10 mouse cellular contexts compared by ENCODE assay signal in genomic region chr13:94707371-94708280, GRCm38 (mm10).
A peak's percentile ranks its signal among the peaks of the same experiment; 100 is the strongest.
DNase-seq lines count a peak whose midpoint lies in the region; ATAC-seq and TF ChIP-seq lines count a peak whose summit lies in the region.
"Had no signal": no experiment of that assay in that cellular context is flagged by ENCODE, and none has a peak within 500 bp of the region (broad histone marks: within the 10 kb centered on the region; RNA-seq: fewer than 3 reads in every experiment).

No protein-coding gene starts in this region.

- H3K4me1 ChIP-seq in hindbrain, embryonic 10.5 days (replicated peaks) = peaks cover 46% of the 10 kb centered on the region
- peaks cover 3% of the 10 kb centered on the region; the same call in 1 of the 2 replicates for H3K4me1 ChIP-seq in hindbrain, postnatal 0 days (ENCODE audit: insufficient read depth, low read length)
- peaks cover 3% of the 10 kb centered on the region; the same call in 1 of the 2 replicates for H3K4me1 ChIP-seq in embryonic facial prominence, embryonic 11.5 days (ENCODE audit: control insufficient read depth, insufficient read depth, low read length)
- H3K4me1 ChIP-seq in midbrain, embryonic 15.5 days = peaks cover 23% of the 10 kb centered on the region
- peaks cover 3% of the 10 kb centered on the region; the same call in 1 of the 2 replicates for H3K4me1 ChIP-seq in lung, adult 2 months (ENCODE audit: control insufficient read depth, insufficient read depth, low read length)

- peaks cover 100% of the 10 kb centered on the region for H3K27me3 ChIP-seq in hindbrain, embryonic 10.5 days (ENCODE audit: insufficient read depth, poor library complexity, severe bottlenecking)
- peaks cover 66% of the 10 kb centered on the region for H3K27me3 ChIP-seq in hindbrain, postnatal 0 days (ENCODE audit: insufficient read depth, low read length)
- H3K27me3 ChIP-seq in embryonic facial prominence, embryonic 11.5 days (ENCODE audit: control insufficient read depth, insufficient read depth, low read length) = peaks cover 66% of the 10 kb centered on the region
- peaks cover 66% of the 10 kb centered on the region for H3K27me3 ChIP-seq in midbrain, embryonic 15.5 days (replicated peaks)

- H3K4me2 ChIP-seq in hindbrain, postnatal 0 days (ENCODE audit: low read depth, low read length) = no peak overlapping the region
- no peak overlapping the region for H3K4me2 ChIP-seq in embryonic facial prominence, embryonic 11.5 days (ENCODE audit: low read depth, low read length)
- H3K4me2 ChIP-seq in midbrain, embryonic 15.5 days = 0 out of 2 replicates have a peak overlapping the region, but pooled peaks have one; percentile 6

- H3K9me3 ChIP-seq in hindbrain, embryonic 10.5 days = no peaks in the 10 kb centered on the region
- no peaks in the 10 kb centered on the region for H3K9me3 ChIP-seq in hindbrain, postnatal 0 days (ENCODE audit: low read length)
- H3K9me3 ChIP-seq in embryonic facial prominence, embryonic 11.5 days (replicated peaks; ENCODE audit: control insufficient read depth, low read length) = no peaks in the 10 kb centered on the region
- H3K9me3 ChIP-seq in midbrain, embryonic 15.5 days = no peaks in the 10 kb centered on the region

- TF ChIP-seq POLR2A in lung, adult 2 months (IDR thresholded peaks at IDR 0.05; ENCODE audit: borderline replicate concordance, extremely low read depth, low read depth, low read length) = no peak

- TF ChIP-seq CTCF in hindbrain, postnatal 0 days (IDR thresholded peaks at IDR 0.05; ENCODE audit: low read depth) = no peak
- TF ChIP-seq CTCF in lung, adult 2 months (IDR thresholded peaks at IDR 0.05; ENCODE audit: insufficient read depth, low read length) = no peak

- ATAC-seq in hindbrain, postnatal 0 days = no peak
- no peak for ATAC-seq in embryonic facial prominence, embryonic 11.5 days (replicated peaks; ENCODE audit: insufficient number of reproducible peaks, low FRiP score, low TSS enrichment, low read depth)
- peak; percentile 31; the same call in 1 of the 2 replicates for ATAC-seq in midbrain, embryonic 15.5 days (replicated peaks)
- no peak for ATAC-seq in megakaryocyte progenitor cell, adult 5-6 weeks (replicated peaks; ENCODE audit: poor library complexity)
- ATAC-seq: inflammation-experienced regulatory T-cells, adult 6 months had no signal

- H3K9ac ChIP-seq in hindbrain, postnatal 0 days (replicated peaks; ENCODE audit: low read length) = no peak overlapping the region
- H3K9ac ChIP-seq in embryonic facial prominence, embryonic 11.5 days (replicated peaks; ENCODE audit: low read length) = no peak overlapping the region
- H3K9ac ChIP-seq in midbrain, embryonic 15.5 days = no peak overlapping the region

- WGBS in hindbrain, embryonic 10.5 days = 1% methylated on average over 32 of the region's 32 CpGs
- WGBS in hindbrain, postnatal 0 days = 4% methylated on average over 32 of the region's 32 CpGs
- 1% methylated on average over 31 of the region's 32 CpGs for WGBS in embryonic facial prominence, embryonic 11.5 days
- WGBS in midbrain, embryonic 15.5 days = 1% methylated on average over 32 of the region's 32 CpGs
- 8% methylated on average over 28 of the region's 32 CpGs for WGBS in lung, adult 2 months

- peak overlapping the region; percentile 50 for H3K27ac ChIP-seq in hindbrain, embryonic 10.5 days
- H3K27ac ChIP-seq in hindbrain, postnatal 0 days = no peak overlapping the region; the same call in 1 of the 2 replicates
- no peak overlapping the region for H3K27ac ChIP-seq in embryonic facial prominence, embryonic 11.5 days (replicated peaks; ENCODE audit: low read depth, low read length)
- H3K27ac ChIP-seq in midbrain, embryonic 15.5 days = no peak overlapping the region
- H3K27ac ChIP-seq: gastrocnemius, adult 2 months had no signal

- no peaks in the 10 kb centered on the region for H3K36me3 ChIP-seq in hindbrain, embryonic 10.5 days
- no peaks in the 10 kb centered on the region for H3K36me3 ChIP-seq in hindbrain, postnatal 0 days (ENCODE audit: insufficient read depth, low read length)
- H3K36me3 ChIP-seq in embryonic facial prominence, embryonic 11.5 days (replicated peaks; ENCODE audit: control insufficient read depth, insufficient read depth, low read depth, low read length) = no peaks in the 10 kb centered on the region
- no peaks in the 10 kb centered on the region for H3K36me3 ChIP-seq in midbrain, embryonic 15.5 days (replicated peaks)

- peak; percentile 63 for DNase-seq in hindbrain, embryonic 10.5 days (ENCODE audit: low spot score)
- no peak for DNase-seq in hindbrain, postnatal 0 days (ENCODE audit: low spot score)
- peak; percentile 59 for DNase-seq in ZHBTc4 (ENCODE audit: low read depth, low spot score)
- DNase-seq in embryonic facial prominence, embryonic 11.5 days (ENCODE audit: low spot score) = peak; percentile 34
- DNase-seq in lung, adult 2 months = no peak
- DNase-seq in thymus, postnatal 25 days = no peak
- DNase-seq: gastrocnemius, adult 2 months had no signal

- H3K4me3 ChIP-seq in hindbrain, embryonic 10.5 days = peak overlapping the region; percentile 25; the same call in 1 of the 2 replicates
- H3K4me3 ChIP-seq in hindbrain, postnatal 0 days (ENCODE audit: low read length) = no peak overlapping the region
- no peak overlapping the region for H3K4me3 ChIP-seq in embryonic facial prominence, embryonic 11.5 days (ENCODE audit: low read depth, low read length)
- H3K4me3 ChIP-seq in midbrain, embryonic 15.5 days = no peak overlapping the region
- H3K4me3 ChIP-seq in lung, adult 2 months (replicated peaks; ENCODE audit: extremely low read depth, low read depth, low read length) = no peak overlapping the region
- H3K4me3 ChIP-seq: gastrocnemius, adult 2 months had no signal

Comparison
In these comparisons a context has a peak if more than half of its experiments do, and no peak if none do; other contexts are left out.
1. DNase-seq: peak in hindbrain, embryonic 10.5 days (single experiment), ZHBTc4 (single experiment) and embryonic facial prominence, embryonic 11.5 days (single experiment); none in hindbrain, postnatal 0 days (single experiment), lung, adult 2 months (single experiment) and thymus, postnatal 25 days (single experiment).